9 mouse cellular contexts compared by ENCODE assay signal in the genomic region with DNA sequence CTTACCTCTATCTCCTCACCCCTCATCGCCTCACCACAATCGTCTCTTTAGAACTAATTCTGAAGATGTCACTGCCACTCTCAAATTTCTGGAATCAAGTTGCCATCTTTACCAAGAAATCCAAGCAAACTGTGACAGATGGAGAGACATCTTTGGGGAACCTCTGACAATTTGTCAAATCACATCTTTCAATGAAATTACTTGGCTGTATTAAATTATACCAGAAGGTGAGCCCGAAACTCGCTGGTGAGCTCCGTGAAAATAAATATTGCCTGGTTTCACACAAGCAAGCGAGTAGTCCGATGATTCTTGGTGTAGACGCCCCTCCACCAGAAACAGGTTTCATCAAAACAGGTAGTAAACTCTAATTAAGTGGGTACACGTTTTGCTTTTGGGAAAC. TPM values are rescaled to one million over a fixed set of nuclear protein-coding genes. Genes with fewer than 3 reads are reported as not detected.
A peak's percentile ranks its signal among the peaks of the same experiment; 100 is the strongest.
DNase-seq lines count a peak whose midpoint lies in the region; ATAC-seq and TF ChIP-seq lines count a peak whose summit lies in the region.
"Had no signal": no experiment of that assay in that cellular context is flagged by ENCODE, and none has a peak within 500 bp of the region (broad histone marks: within the 10 kb centered on the region; RNA-seq: fewer than 3 reads in every experiment).

No protein-coding gene starts in this region.

- H3K36me3 ChIP-seq in heart, embryonic 11.5 days (ENCODE audit: control insufficient read depth, insufficient read depth, low read length): no peaks in the 10 kb centered on the region
- H3K36me3 ChIP-seq in hindbrain, embryonic 10.5 days: no peaks in the 10 kb centered on the region
- H3K36me3 ChIP-seq in liver, embryonic 16.5 days (ENCODE audit: control insufficient read depth, insufficient read depth): no peaks in the 10 kb centered on the region

- no peak for ATAC-seq in heart, embryonic 11.5 days (replicated peaks; ENCODE audit: insufficient number of reproducible peaks, low FRiP score, low TSS enrichment)
- no peak for ATAC-seq in liver, embryonic 16.5 days (ENCODE audit: low read depth)
- ATAC-seq: CD4-positive, CD25-positive, alpha-beta regulatory T cell, adult 4 months had no signal

- H3K4me2 ChIP-seq in heart, embryonic 11.5 days: peak overlapping the region; percentile 87
- peak overlapping the region; percentile 82 for H3K4me2 ChIP-seq in liver, embryonic 16.5 days (ENCODE audit: low read depth, low read length)

- H3K27ac ChIP-seq in heart, embryonic 11.5 days (ENCODE audit: low read depth, low read length): no peak overlapping the region
- H3K27ac ChIP-seq in hindbrain, embryonic 10.5 days: no peak overlapping the region
- H3K27ac ChIP-seq in liver, embryonic 16.5 days (ENCODE audit: low read length): no peak overlapping the region

- intact Hi-C loops in left cerebral cortex, postnatal 14 days (cut with DNase I): loop anchor here (5.0 kb wide), 2 partner anchors 66 to 126 kb away; no protein-coding TSS in a partner anchor

- no peak for TF ChIP-seq POLR2A in brain, embryonic 14.5 days (IDR thresholded peaks at IDR 0.05; ENCODE audit: borderline replicate concordance, extremely low read depth, insufficient read depth, insufficient read length, poor library complexity, severe bottlenecking)

- H3K9me3 ChIP-seq in heart, embryonic 11.5 days (replicated peaks; ENCODE audit: control insufficient read depth, low read length): no peaks in the 10 kb centered on the region
- no peaks in the 10 kb centered on the region for H3K9me3 ChIP-seq in hindbrain, embryonic 10.5 days
- no peaks in the 10 kb centered on the region for H3K9me3 ChIP-seq in liver, embryonic 16.5 days (replicated peaks; ENCODE audit: control insufficient read depth, low read length)

- 37% methylated on average over 9 of the region's 9 CpGs for WGBS in heart, embryonic 11.5 days (ENCODE audit: insufficient replicate concordance)
- 50% methylated on average over 9 of the region's 9 CpGs for WGBS in hindbrain, embryonic 10.5 days
- 52% methylated on average over 9 of the region's 9 CpGs for WGBS in liver, embryonic 16.5 days (ENCODE audit: insufficient replicate concordance)

- TF ChIP-seq CTCF in brain, embryonic 14.5 days (IDR thresholded peaks at IDR 0.05; ENCODE audit: borderline replicate concordance, extremely low read depth, insufficient read depth, insufficient read length): no peak

- peak overlapping the region; percentile 74 for H3K4me3 ChIP-seq in heart, embryonic 11.5 days (ENCODE audit: low read depth, low read length)
- peak overlapping the region; percentile 87 for H3K4me3 ChIP-seq in hindbrain, embryonic 10.5 days
- H3K4me3 ChIP-seq in liver, embryonic 16.5 days (ENCODE audit: low read depth, low read length): peak overlapping the region; percentile 69

- peak overlapping the region; percentile 73 for H3K9ac ChIP-seq in heart, embryonic 11.5 days (ENCODE audit: low read depth, low read length)
- no peak overlapping the region for H3K9ac ChIP-seq in liver, embryonic 16.5 days (ENCODE audit: low read depth, low read length)

- H3K27me3 ChIP-seq in heart, embryonic 11.5 days (ENCODE audit: control insufficient read depth, insufficient read depth, low read length): no peaks in the 10 kb centered on the region
- no peaks in the 10 kb centered on the region for H3K27me3 ChIP-seq in hindbrain, embryonic 10.5 days (ENCODE audit: insufficient read depth, poor library complexity, severe bottlenecking)
- H3K27me3 ChIP-seq in liver, embryonic 16.5 days (ENCODE audit: control insufficient read depth, insufficient read depth, low read depth, low read length): peaks cover 32% of the 10 kb centered on the region

- no peak for DNase-seq in heart, adult 11 months
- peak; percentile 60 for DNase-seq in brain, embryonic 14.5 days (ENCODE audit: low read depth)
- DNase-seq in hindbrain, embryonic 10.5 days (ENCODE audit: low spot score): no peak
- DNase-seq in left cerebral cortex, postnatal 14 days (ENCODE audit: low spot score in 2 of 2): no peak
- DNase-seq in spleen, postnatal 14 days (ENCODE audit: low spot score in 2 of 2): no peak
- DNase-seq in retina, postnatal 1 day: no peak

- peaks cover 6% of the 10 kb centered on the region for H3K4me1 ChIP-seq in heart, embryonic 11.5 days (ENCODE audit: control insufficient read depth, insufficient read depth, low read length)
- H3K4me1 ChIP-seq in hindbrain, embryonic 10.5 days (replicated peaks): peaks cover 39% of the 10 kb centered on the region
- peaks cover 2% of the 10 kb centered on the region for H3K4me1 ChIP-seq in liver, embryonic 16.5 days (ENCODE audit: control insufficient read depth, low read depth, low read length)

RNA-seq across cellular contexts. Expression of a gene that starts 2.2 kb away (rescaled TPM):
- 35.0 and 41.4 TPM in 2 replicates for polyA plus RNA-seq in heart, embryonic 11.5 days (2014; fragmentation: Nextera tagmentation; extraction: Ambion mirVana)
- polyA plus RNA-seq in brain, embryonic 14.5 days (2012; rRNA removed): 23.7 and 26.5 TPM in 2 replicates
- 14.5 and 15.8 TPM in 2 replicates for polyA plus RNA-seq in hindbrain, embryonic 10.5 days (2016; fragmentation: Nextera tagmentation; extraction: Ambion mirVana)
- polyA plus RNA-seq in liver, embryonic 16.5 days (2015; fragmentation: Nextera tagmentation; extraction: Ambion mirVana): 6.1 and 7.2 TPM in 2 replicates
- total RNA-seq in left cerebral cortex, postnatal 14 days (2021): 10 to 100 TPM; 12.3 to 14.9 TPM
- polyA plus RNA-seq: CD4-positive, CD25-positive, alpha-beta regulatory T cell, adult 4 months had no signal
